Mouse (Mus musculus) kidney, adult 2 months (tissue): ENCODE data around the gene Rpl23. TPM values are rescaled to one million over a fixed set of nuclear protein-coding genes. Genes with fewer than 3 reads are reported as not detected.

Experiments used
- DNase-seq: peaks from one replicate; pipeline ENCODE4 v3.0.0; 2021
- H3K27ac ChIP-seq: fragments of 200-500 bp; 2 replicates; pipeline ENCODE4 v1.5.1; 2012; ENCODE audit warnings: low read depth, low read length, control low read depth, inconsistent platforms; ENCODE audit not compliant: insufficient read depth
- H3K27me3 ChIP-seq: fragments of 200-500 bp; replicated peaks from 2 replicates; pipeline ENCODE4 v1.6.1; 2012; ENCODE audit warnings: mild to moderate bottlenecking, moderate library complexity, low read length, inconsistent platforms; ENCODE audit not compliant: control insufficient read depth, insufficient read depth
- H3K36me3 ChIP-seq: fragments of 200-500 bp; 2 replicates; pipeline ENCODE4 v1.6.1; 2012; ENCODE audit warnings: mild to moderate bottlenecking, moderate library complexity, low read length, inconsistent platforms; ENCODE audit not compliant: control insufficient read depth, insufficient read depth
- H3K4me1 ChIP-seq: fragments of 200-500 bp; 2 replicates; pipeline ENCODE4 v1.6.1; 2011; ENCODE audit warnings: low read length; ENCODE audit not compliant: control insufficient read depth, insufficient read depth
- H3K4me3 ChIP-seq: fragments of 200-500 bp; 2 replicates; pipeline ENCODE4 v1.5.1; 2011; ENCODE audit warnings: mild to moderate bottlenecking, low read depth, low read length, control low read depth; ENCODE audit not compliant: insufficient read depth
- CTCF ChIP-seq: fragments of 200-500 bp; conservative IDR thresholded peaks from 2 replicates; pipeline ENCODE4 v1.5.1; 2011; ENCODE audit warnings: low read depth, mild to moderate bottlenecking, control low read depth, low read length, moderate library complexity, mixed read lengths; ENCODE audit not compliant: insufficient read depth, insufficient read length
- POLR2A ChIP-seq: fragments of 200-500 bp; IDR thresholded peaks from one replicate; pipeline ENCODE4 v1.6.1; 2011; ENCODE audit warnings: low read depth, low read length, control low read depth
- WGBS: fragments of 180-500 bp; shearing (Covaris S2); methylation state at CpG from one replicate; pipeline ENCODE4 v1.1.7; 2018; 5-methylcytosine and 5-hydroxymethylcytosine counted together
- polyA plus RNA-seq: library from polyadenylated mRNA; depleted of rRNA; stranded (reverse); fragments of >200 nt; gene quantifications from 2 replicates; pipeline ENCODE4 v1.2.3, GENCODE M21; 2012

The Rpl23 gene
- polyA plus RNA-seq, 1 experiment, result 181 TPM

GRCm38 (mm10) chr11:97809235-97810121 is 27.2 kb upstream of the Rpl23 start:
- TF ChIP-seq POLR2A (no peak), CTCF (no peak)
- no peaks in the 10 kb centered on the region; the same call in 1 of the 2 replicates for H3K36me3 ChIP-seq
- 41% methylated on average over 7 of the region's 7 CpGs for WGBS
- no peaks in the 10 kb centered on the region for H3K27me3 ChIP-seq
- no peak overlapping the region for H3K4me3 ChIP-seq
- H3K4me1 ChIP-seq, result peaks cover 84% of the 10 kb centered on the region
- H3K27ac ChIP-seq, result peak overlapping the region; percentile 62
- DNase-seq, result peak; percentile 55

GRCm38 (mm10) chr11:97808621-97809234 is 26.5 kb upstream of the Rpl23 start:
- 17% methylated on average over 5 of the region's 5 CpGs for WGBS
- Histone ChIP-seq H3K36me3 (no peaks in the 10 kb centered on the region; the same call in 1 of the 2 replicates), H3K4me1 (peaks cover 82% of the 10 kb centered on the region), H3K4me3 (no peak overlapping the region), H3K27ac (peak overlapping the region; percentile 62), H3K27me3 (no peaks in the 10 kb centered on the region)
- TF ChIP-seq CTCF (no peak), POLR2A (no peak)
- peak; percentile 76 for DNase-seq

- 43% methylated on average over 2 of the region's 2 CpGs for WGBS
- H3K4me3 ChIP-seq, result no peak overlapping the region
- H3K4me1 ChIP-seq, result peaks cover 77% of the 10 kb centered on the region
- peak overlapping the region; percentile 91 for H3K27ac ChIP-seq
- H3K27me3 ChIP-seq, result no peaks in the 10 kb centered on the region
- no peaks in the 10 kb centered on the region; the same call in 1 of the 2 replicates for H3K36me3 ChIP-seq
- peak; percentile 87 for DNase-seq
- TF ChIP-seq POLR2A, result no peak
These were observed 25.9 kb upstream of the Rpl23 start for GRCm38 (mm10) chr11:97808093-97808492.

GRCm38 (mm10) chr11:97807626-97808025 is 25.4 kb upstream of the Rpl23 start:
- TF ChIP-seq CTCF, result no peak
- no peak for TF ChIP-seq POLR2A
- Histone ChIP-seq H3K36me3 (no peaks in the 10 kb centered on the region; the same call in 1 of the 2 replicates), H3K27me3 (no peaks in the 10 kb centered on the region), H3K27ac (peak overlapping the region; percentile 91), H3K4me3 (no peak overlapping the region), H3K4me1 (peaks cover 73% of the 10 kb centered on the region)
- DNase-seq, result no peak
- WGBS, result 19% methylated on average over 6 of the region's 6 CpGs

- H3K36me3 ChIP-seq, result no peaks in the 10 kb centered on the region
- TF ChIP-seq POLR2A, result no peak
- TF ChIP-seq CTCF, result no peak
- 51% methylated on average over 7 of the region's 7 CpGs for WGBS
- no peaks in the 10 kb centered on the region for H3K27me3 ChIP-seq
- peaks cover 74% of the 10 kb centered on the region for H3K4me1 ChIP-seq
- 0 out of 2 replicates have a peak overlapping the region, but pooled peaks have one; percentile 36 for H3K27ac ChIP-seq
- DNase-seq, result no peak
- no peak overlapping the region for H3K4me3 ChIP-seq
These were observed 24.4 kb upstream of the Rpl23 start for GRCm38 (mm10) chr11:97806613-97806964.

GRCm38 (mm10) chr11:97805662-97806612 is 23.7 kb upstream of the Rpl23 start:
- WGBS, result 14% methylated on average over 15 of the region's 15 CpGs
- H3K27ac ChIP-seq, result peak overlapping the region; percentile 36
- H3K4me1 ChIP-seq, result peaks cover 73% of the 10 kb centered on the region
- no peak overlapping the region for H3K4me3 ChIP-seq
- H3K36me3 ChIP-seq, result no peaks in the 10 kb centered on the region
- no peaks in the 10 kb centered on the region for H3K27me3 ChIP-seq
- peak; percentile 68 for DNase-seq
- TF ChIP-seq POLR2A (no peak), CTCF (no peak)
